Mouse (Mus musculus) heart, embryonic 16.5 days (tissue): ENCODE results near the gene Tomm7. TPM values are rescaled to one million over a fixed set of nuclear protein-coding genes. Genes with fewer than 3 reads are reported as not detected.
"Not testable (repeated sequence)": the region's sequence is repeated elsewhere in the genome, so short reads cannot be mapped to it uniquely, and the experiment has no call there.

Source experiments
- ATAC-seq: fragments of 200-750 bp; cut with Nextera tagmentation; replicated peaks from 2 replicates; pipeline ENCODE4 v1.8.0; 2017; ENCODE audit warnings: moderate number of reproducible peaks; ENCODE audit not compliant: insufficient read depth, low FRiP score; ENCODE audit errors: extremely low read depth
- H3K27ac ChIP-seq: fragments of 300-500 bp; sonication (generic); 2 replicates; pipeline ENCODE4 v1.5.1; 2014; ENCODE audit warnings: mild to moderate bottlenecking, low read length, control low read depth, moderate library complexity
- H3K27me3 ChIP-seq: fragments of 300-500 bp; sonication (generic); 2 replicates; pipeline ENCODE4 v1.6.1; 2014; ENCODE audit warnings: low read length, mixed read lengths; ENCODE audit not compliant: control insufficient read depth, insufficient read depth
- H3K36me3 ChIP-seq: fragments of 300-500 bp; sonication (generic); 2 replicates; pipeline ENCODE4 v1.6.1; 2014; ENCODE audit not compliant: control insufficient read depth, insufficient read depth
- H3K4me1 ChIP-seq: fragments of 300-500 bp; sonication (generic); 2 replicates; pipeline ENCODE4 v1.6.1; 2014; ENCODE audit warnings: low read length, mixed read lengths; ENCODE audit not compliant: control insufficient read depth, insufficient read depth
- H3K4me2 ChIP-seq: fragments of 300-500 bp; sonication (generic); 2 replicates; pipeline ENCODE4 v1.6.1; 2014; ENCODE audit warnings: low read depth, mild to moderate bottlenecking, control low read depth, low read length
- H3K4me3 ChIP-seq: fragments of 300-500 bp; sonication (generic); 2 replicates; pipeline ENCODE4 v1.5.1; 2014; ENCODE audit warnings: mild to moderate bottlenecking, control low read depth, low read length
- H3K9ac ChIP-seq: fragments of 300-500 bp; sonication (generic); 2 replicates; pipeline ENCODE4 v1.6.1; 2014; ENCODE audit warnings: low read length, control low read depth
- H3K9me3 ChIP-seq: fragments of 300-500 bp; sonication (generic); replicated peaks from 2 replicates; pipeline ENCODE4 v1.6.1; 2016; ENCODE audit warnings: low read length; ENCODE audit not compliant: control insufficient read depth
- WGBS: fragments of 180-500 bp; shearing (Covaris S2); extraction: QIAGEN DNeasy Blood & Tissue Kit; methylation state at CpG from one replicate; pipeline ENCODE4 v1.1.7; 2014; 5-methylcytosine and 5-hydroxymethylcytosine counted together
- polyA plus RNA-seq: library from polyadenylated mRNA; unstranded; fragments of >200 nt; fragmentation: Nextera tagmentation; extraction: Ambion mirVana; gene quantifications from 2 replicates; pipeline ENCODE4 v1.2.1, GENCODE M21; 2015

Gene Tomm7
- polyA plus RNA-seq: 85.5 and 93.8 TPM in 2 replicates

- WGBS: under 1% methylated on average over 44 of the region's 44 CpGs
- Histone ChIP-seq H3K4me1 (peaks cover 10% of the 10 kb centered on the region), H3K36me3 (peaks cover 10% of the 10 kb centered on the region), H3K9ac (peak within 1 kb of the TSS; percentile 87), H3K4me3 (peak within 1 kb of the TSS; percentile 82), H3K4me2 (peak within 1 kb of the TSS; percentile 77), H3K27me3 (no peaks in the 10 kb centered on the region), H3K27ac (peak within 1 kb of the TSS; percentile 92), H3K9me3 (no peaks in the 10 kb centered on the region)
- peak; percentile 91 for ATAC-seq
These were observed at the start of gene Tomm7 for GRCm38 (mm10) chr5:23843674-23844530. Tomm7 (minus strand) TSS chr5:23844161.

GRCm38 (mm10) chr5:23893156-23893863, 49.3 kb upstream of the Tomm7 start:
- H3K9ac ChIP-seq: no peak overlapping the region
- ATAC-seq: no peak
- no peak overlapping the region for H3K4me3 ChIP-seq
- H3K27me3 ChIP-seq: no peaks in the 10 kb centered on the region
- no peak overlapping the region for H3K27ac ChIP-seq
- no peaks in the 10 kb centered on the region for H3K4me1 ChIP-seq
- WGBS: 76% methylated on average over 5 of the region's 5 CpGs
- no peaks in the 10 kb centered on the region for H3K9me3 ChIP-seq
- H3K36me3 ChIP-seq: no peaks in the 10 kb centered on the region
- H3K4me2 ChIP-seq: no peak overlapping the region

GRCm38 (mm10) chr5:23890734-23891133, 46.8 kb upstream of the Tomm7 start:
- H3K9ac ChIP-seq: no peak overlapping the region
- no peak overlapping the region for H3K27ac ChIP-seq
- no peak overlapping the region for H3K4me2 ChIP-seq
- H3K36me3 ChIP-seq: no peaks in the 10 kb centered on the region
- H3K27me3 ChIP-seq: no peaks in the 10 kb centered on the region
- H3K4me3 ChIP-seq: no peak overlapping the region
- ATAC-seq: no peak
- 34% methylated on average over 10 of the region's 10 CpGs for WGBS
- no peaks in the 10 kb centered on the region for H3K4me1 ChIP-seq
- H3K9me3 ChIP-seq: no peaks in the 10 kb centered on the region

- ATAC-seq: no peak
- H3K9me3 ChIP-seq: no peaks in the 10 kb centered on the region
These were observed 45.5 kb upstream of the Tomm7 start for GRCm38 (mm10) chr5:23889461-23889860.

GRCm38 (mm10) chr5:23887111-23887510, 43.1 kb upstream of the Tomm7 start:
- ATAC-seq: no peak; the same call in 1 of the 2 replicates

More at GRCm38 (mm10) chr5:23889461-23889860, 45.5 kb upstream of the Tomm7 start:
- H3K4me1 ChIP-seq: 0 out of 2 replicates have a peak, but pooled peaks cover 3% of the 10 kb centered on the region
- WGBS: 71% methylated on average over 4 of the region's 4 CpGs
- no peak overlapping the region for H3K4me3 ChIP-seq
- H3K9ac ChIP-seq: no peak overlapping the region
- H3K36me3 ChIP-seq: no peaks in the 10 kb centered on the region
- no peak overlapping the region for H3K27ac ChIP-seq
- no peaks in the 10 kb centered on the region for H3K27me3 ChIP-seq
- H3K4me2 ChIP-seq: no peak overlapping the region

GRCm38 (mm10) chr5:23874457-23874856, 30.5 kb upstream of the Tomm7 start:
- no peaks in the 10 kb centered on the region for H3K27me3 ChIP-seq
- H3K9ac ChIP-seq: 0 out of 2 replicates have a peak overlapping the region, but pooled peaks have one; percentile 44
- H3K36me3 ChIP-seq: no peaks in the 10 kb centered on the region
- 25% methylated on average over 5 of the region's 5 CpGs for WGBS
- ATAC-seq: peak; percentile 84
- peaks cover 23% of the 10 kb centered on the region for H3K4me1 ChIP-seq
- peak overlapping the region; percentile 88 for H3K27ac ChIP-seq
- H3K9me3 ChIP-seq: no peaks in the 10 kb centered on the region
- peak overlapping the region; percentile 52 for H3K4me2 ChIP-seq
- peak overlapping the region; percentile 19; the same call in 1 of the 2 replicates for H3K4me3 ChIP-seq

More at GRCm38 (mm10) chr5:23887111-23887510, 43.1 kb upstream of the Tomm7 start:
- H3K27ac ChIP-seq: no peak overlapping the region
- no peaks in the 10 kb centered on the region for H3K9me3 ChIP-seq
- whole genome bisulfite sequencing: 59% methylated on average over 3 of the region's 3 CpGs
- no peak overlapping the region for H3K4me2 ChIP-seq
- H3K27me3 ChIP-seq: no peaks in the 10 kb centered on the region
- H3K36me3 ChIP-seq: no peaks in the 10 kb centered on the region
- H3K4me1 ChIP-seq: 0 out of 2 replicates have a peak, but pooled peaks cover 3% of the 10 kb centered on the region
- H3K4me3 ChIP-seq: no peak overlapping the region
- no peak overlapping the region for H3K9ac ChIP-seq

GRCm38 (mm10) chr5:23872586-23872985, 28.6 kb upstream of the Tomm7 start:
- H3K9me3 ChIP-seq: no peaks in the 10 kb centered on the region
- no peak overlapping the region for H3K27ac ChIP-seq
- no peak overlapping the region for H3K9ac ChIP-seq
- no peaks in the 10 kb centered on the region for H3K27me3 ChIP-seq
- no peak overlapping the region for H3K4me3 ChIP-seq
- no peak for ATAC-seq
- peaks cover 23% of the 10 kb centered on the region for H3K4me1 ChIP-seq
- 50% methylated on average over 6 of the region's 6 CpGs for WGBS
- no peak overlapping the region for H3K4me2 ChIP-seq
- H3K36me3 ChIP-seq: no peaks in the 10 kb centered on the region

- not testable (repeated sequence) for H3K27me3 ChIP-seq, H3K9me3 ChIP-seq, ATAC-seq, H3K27ac ChIP-seq, H3K4me3 ChIP-seq, H3K4me2 ChIP-seq, H3K36me3 ChIP-seq, H3K9ac ChIP-seq
- 87% methylated on average over 2 of the region's 2 CpGs for WGBS
- peaks cover 19% of the 10 kb centered on the region for H3K4me1 ChIP-seq
These were observed 27.4 kb upstream of the Tomm7 start for GRCm38 (mm10) chr5:23871323-23871722.

GRCm38 (mm10) chr5:23865941-23866340, 22.0 kb upstream of the Tomm7 start:
- H3K4me3 ChIP-seq: no peak overlapping the region
- H3K27ac ChIP-seq: no peak overlapping the region
- ATAC-seq: no peak
- no peaks in the 10 kb centered on the region for H3K27me3 ChIP-seq
- no peak overlapping the region for H3K4me2 ChIP-seq
- H3K36me3 ChIP-seq: no peaks in the 10 kb centered on the region
- no peak overlapping the region for H3K9ac ChIP-seq
- H3K9me3 ChIP-seq: no peaks in the 10 kb centered on the region
- 82% methylated on average over 5 of the region's 5 CpGs for WGBS
- peaks cover 17% of the 10 kb centered on the region for H3K4me1 ChIP-seq
